Mouse (Mus musculus): ENCODE measurements around the gene Neu2. TPM values are rescaled to one million over a fixed set of nuclear protein-coding genes. Genes with fewer than 3 reads are reported as not detected.

Gene Neu2
- polyA plus RNA-seq, 1 experiment from 2014 or later = not detected

GRCm38 (mm10) chr1:87508591-87509560 lies 813 bp upstream of the Neu2 start:
- H3K27me3 ChIP-seq (replicated peaks; ENCODE audit: low read depth, poor library complexity, severe bottlenecking) = peaks cover 60% of the 10 kb centered on the region
- H3K27ac ChIP-seq (replicated peaks) = no peak overlapping the region
- H3K9me3 ChIP-seq = no peaks in the 10 kb centered on the region
- H3K4me3 ChIP-seq = peak overlapping the region; percentile 81
- peaks cover 22% of the 10 kb centered on the region for H3K4me1 ChIP-seq
- no peaks in the 10 kb centered on the region for H3K36me3 ChIP-seq (replicated peaks)
- DNase-seq (ENCODE audit: low spot score) = peak; percentile 26
- whole genome bisulfite sequencing = 21% methylated on average over 26 of the region's 26 CpGs

GRCm38 (mm10) chr1:87510166-87510691 lies 540 bp downstream of the Neu2 start:
- H3K9me3 ChIP-seq = no peaks in the 10 kb centered on the region
- peaks cover 16% of the 10 kb centered on the region for H3K4me1 ChIP-seq
- WGBS = under 1% methylated on average over 60 of the region's 61 CpGs
- DNase-seq (ENCODE audit: low spot score) = peak; percentile 74
- H3K36me3 ChIP-seq (replicated peaks) = no peaks in the 10 kb centered on the region
- peaks cover 60% of the 10 kb centered on the region for H3K27me3 ChIP-seq (replicated peaks; ENCODE audit: low read depth, poor library complexity, severe bottlenecking)
- peak overlapping the region; percentile 81 for H3K4me3 ChIP-seq
- peak overlapping the region; percentile 75; the same call in 1 of the 2 replicates for H3K27ac ChIP-seq (replicated peaks)

- peaks cover 16% of the 10 kb centered on the region for H3K4me1 ChIP-seq
- peaks cover 60% of the 10 kb centered on the region for H3K27me3 ChIP-seq (replicated peaks; ENCODE audit: low read depth, poor library complexity, severe bottlenecking)
- 21% methylated on average over 5 of the region's 5 CpGs for WGBS
- peak overlapping the region; percentile 81 for H3K4me3 ChIP-seq
- H3K27ac ChIP-seq (replicated peaks) = no peak overlapping the region
- no peaks in the 10 kb centered on the region for H3K9me3 ChIP-seq
- DNase-seq (ENCODE audit: low spot score) = no peak
- no peaks in the 10 kb centered on the region for H3K36me3 ChIP-seq (replicated peaks)
These were observed 1.2 kb downstream of the Neu2 start for GRCm38 (mm10) chr1:87510845-87511244.

DNA sequence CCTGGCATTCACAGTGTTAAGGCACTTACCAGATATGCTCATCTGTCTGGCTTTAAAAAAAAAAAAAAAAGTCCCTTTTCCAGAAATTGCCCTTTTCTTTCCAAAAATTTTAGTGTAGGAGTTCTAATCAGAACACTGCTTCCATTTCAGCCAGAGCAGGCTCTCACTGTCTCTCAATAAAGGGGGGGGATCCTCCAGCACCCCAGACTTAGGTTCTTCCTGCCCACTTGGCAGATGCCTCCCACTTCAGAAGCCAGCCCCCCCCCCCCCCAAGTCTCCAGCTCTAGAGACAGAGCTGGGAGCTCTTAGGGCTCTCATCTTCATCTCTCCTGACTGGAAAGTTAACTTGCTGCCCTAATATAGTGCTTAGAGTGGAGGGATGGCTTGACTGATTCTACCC lies 10.8 kb downstream of the Neu2 start:
- DNase-seq (ENCODE audit: low spot score) = no peak
- H3K27ac ChIP-seq (replicated peaks) = no peak overlapping the region

GRCm38 (mm10) chr1:87521523-87521922 lies 11.8 kb downstream of the Neu2 start:
- peaks cover 4% of the 10 kb centered on the region; the same call in 1 of the 2 replicates for H3K27me3 ChIP-seq (replicated peaks; ENCODE audit: low read depth, poor library complexity, severe bottlenecking)
- H3K4me3 ChIP-seq = no peak overlapping the region
- H3K4me1 ChIP-seq = no peaks in the 10 kb centered on the region
- H3K36me3 ChIP-seq (replicated peaks) = no peaks in the 10 kb centered on the region
- DNase-seq (ENCODE audit: low spot score) = no peak
- no peak overlapping the region for H3K27ac ChIP-seq (replicated peaks)
- 62% methylated on average over 1 of the region's 1 CpGs for WGBS
- H3K9me3 ChIP-seq = no peaks in the 10 kb centered on the region

More for the DNA sequence above, 10.8 kb downstream of the Neu2 start:
- H3K4me3 ChIP-seq = no peak overlapping the region
- no peaks in the 10 kb centered on the region for H3K36me3 ChIP-seq (replicated peaks)
- no peaks in the 10 kb centered on the region for H3K9me3 ChIP-seq
- peaks cover 4% of the 10 kb centered on the region; the same call in 1 of the 2 replicates for H3K27me3 ChIP-seq (replicated peaks; ENCODE audit: low read depth, poor library complexity, severe bottlenecking)
- no peaks in the 10 kb centered on the region for H3K4me1 ChIP-seq

GRCm38 (mm10) chr1:87525041-87525440 lies 15.4 kb downstream of the Neu2 start:
- Histone ChIP-seq H3K4me3 (no peak overlapping the region), H3K27ac (replicated peaks) (no peak overlapping the region), H3K4me1 (no peaks in the 10 kb centered on the region), H3K36me3 (replicated peaks) (no peaks in the 10 kb centered on the region), H3K27me3 (replicated peaks; ENCODE audit: low read depth, poor library complexity, severe bottlenecking) (peaks cover 4% of the 10 kb centered on the region; the same call in 1 of the 2 replicates), H3K9me3 (no peaks in the 10 kb centered on the region)
- 88% methylated on average over 7 of the region's 7 CpGs for WGBS
- no peak for DNase-seq (ENCODE audit: low spot score)

DNA sequence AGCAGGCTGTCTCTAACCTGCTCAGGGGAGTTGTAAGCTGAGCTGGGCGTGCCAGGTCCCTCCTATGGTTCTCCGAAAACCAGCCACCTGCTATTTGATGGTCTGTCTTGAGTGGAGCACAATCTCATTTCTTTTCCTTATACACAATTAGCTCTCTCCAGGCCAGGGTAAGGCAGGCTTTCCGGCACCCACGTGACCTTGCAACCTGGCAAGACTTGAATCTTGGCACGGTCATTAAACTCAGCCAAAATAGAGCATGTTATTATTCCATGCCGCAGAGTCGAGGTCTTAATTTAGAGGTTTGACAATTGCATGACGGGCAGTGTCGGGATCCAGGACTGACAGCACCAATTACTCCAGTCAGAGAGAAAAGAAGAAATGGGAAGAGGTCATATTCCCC lies 17.5 kb downstream of the Neu2 start:
- H3K4me3 ChIP-seq = no peak overlapping the region
- WGBS = 75% methylated on average over 9 of the region's 9 CpGs
- no peaks in the 10 kb centered on the region for H3K9me3 ChIP-seq
- H3K27me3 ChIP-seq (replicated peaks; ENCODE audit: low read depth, poor library complexity, severe bottlenecking) = no peaks in the 10 kb centered on the region
- DNase-seq (ENCODE audit: low spot score) = no peak
- no peaks in the 10 kb centered on the region for H3K36me3 ChIP-seq (replicated peaks)
- H3K4me1 ChIP-seq = no peaks in the 10 kb centered on the region
- H3K27ac ChIP-seq (replicated peaks) = no peak overlapping the region

GRCm38 (mm10) chr1:87532346-87532745 lies 22.7 kb downstream of the Neu2 start:
- 85% methylated on average over 4 of the region's 4 CpGs for WGBS
- Histone ChIP-seq H3K4me3 (no peak overlapping the region), H3K36me3 (replicated peaks) (no peaks in the 10 kb centered on the region), H3K27me3 (replicated peaks; ENCODE audit: low read depth, poor library complexity, severe bottlenecking) (no peaks in the 10 kb centered on the region), H3K4me1 (no peaks in the 10 kb centered on the region), H3K9me3 (no peaks in the 10 kb centered on the region), H3K27ac (replicated peaks) (no peak overlapping the region)
- no peak for DNase-seq (ENCODE audit: low spot score)

DNA sequence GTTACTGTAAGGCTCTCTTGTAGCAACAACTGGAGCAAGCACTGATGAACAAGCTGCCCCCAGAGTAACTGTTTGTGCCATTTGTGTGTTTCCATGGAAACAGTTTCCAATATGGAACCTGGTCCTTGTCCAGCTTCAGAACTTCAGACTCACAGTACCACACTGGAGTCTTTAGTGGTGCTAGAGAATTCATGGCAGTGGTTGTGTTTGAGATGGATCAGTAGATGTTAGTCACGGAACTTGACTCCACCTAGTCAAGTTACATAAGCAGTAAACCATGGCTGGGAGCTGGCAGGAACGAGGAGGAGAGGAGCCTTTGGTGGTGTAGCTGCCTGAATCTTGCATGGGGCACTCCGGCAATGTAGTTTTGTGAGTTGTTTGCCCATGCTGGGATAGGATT lies 24.4 kb downstream of the Neu2 start:
- Histone ChIP-seq H3K27me3 (replicated peaks; ENCODE audit: low read depth, poor library complexity, severe bottlenecking) (no peaks in the 10 kb centered on the region), H3K4me1 (no peaks in the 10 kb centered on the region), H3K27ac (replicated peaks) (no peak overlapping the region), H3K4me3 (no peak overlapping the region), H3K9me3 (no peaks in the 10 kb centered on the region), H3K36me3 (replicated peaks) (no peaks in the 10 kb centered on the region)
- DNase-seq (ENCODE audit: low spot score) = no peak
- 77% methylated on average over 3 of the region's 3 CpGs for WGBS

GRCm38 (mm10) chr1:87537008-87537407 lies 27.3 kb downstream of the Neu2 start:
- no peaks in the 10 kb centered on the region for H3K36me3 ChIP-seq (replicated peaks)
- H3K9me3 ChIP-seq = no peaks in the 10 kb centered on the region
- no peaks in the 10 kb centered on the region for H3K4me1 ChIP-seq
- no peak overlapping the region for H3K4me3 ChIP-seq
- no peak overlapping the region for H3K27ac ChIP-seq (replicated peaks)
- WGBS = 93% methylated on average over 1 of the region's 1 CpGs
- no peaks in the 10 kb centered on the region for H3K27me3 ChIP-seq (replicated peaks; ENCODE audit: low read depth, poor library complexity, severe bottlenecking)
- no peak for DNase-seq (ENCODE audit: low spot score)

- no peak overlapping the region for H3K27ac ChIP-seq (replicated peaks)
- no peaks in the 10 kb centered on the region for H3K27me3 ChIP-seq (replicated peaks; ENCODE audit: low read depth, poor library complexity, severe bottlenecking)
- no peak for DNase-seq (ENCODE audit: low spot score)
- H3K4me3 ChIP-seq = no peak overlapping the region
- no peaks in the 10 kb centered on the region for H3K9me3 ChIP-seq
- 35% methylated on average over 7 of the region's 7 CpGs for WGBS
- no peaks in the 10 kb centered on the region for H3K36me3 ChIP-seq (replicated peaks)
- peaks cover 11% of the 10 kb centered on the region for H3K4me1 ChIP-seq
These were observed 31.9 kb downstream of the Neu2 start for GRCm38 (mm10) chr1:87541614-87542013.

DNA sequence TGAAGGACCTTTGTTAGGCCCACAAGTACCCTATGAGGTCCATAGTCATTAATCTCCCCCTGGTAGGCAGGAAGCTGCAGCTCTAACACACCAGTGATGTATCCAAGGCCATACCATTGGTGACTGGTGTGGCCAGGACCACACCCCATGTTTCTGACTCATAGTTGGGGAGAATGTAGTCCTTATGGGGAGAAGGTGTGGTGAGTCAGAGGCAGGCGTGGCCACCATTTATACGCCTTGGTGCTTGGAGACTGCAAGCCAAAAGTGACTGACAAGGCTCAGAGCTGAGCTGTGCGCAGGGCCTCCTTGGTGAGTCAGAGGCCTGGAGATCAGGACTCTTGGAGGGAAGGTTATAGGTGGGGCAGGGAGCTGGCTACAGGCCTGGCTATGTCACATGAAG lies 41.3 kb downstream of the Neu2 start:
- Histone ChIP-seq H3K36me3 (replicated peaks) (no peaks in the 10 kb centered on the region), H3K9me3 (no peaks in the 10 kb centered on the region), H3K4me3 (no peak overlapping the region), H3K27ac (replicated peaks) (no peak overlapping the region), H3K27me3 (replicated peaks; ENCODE audit: low read depth, poor library complexity, severe bottlenecking) (no peaks in the 10 kb centered on the region), H3K4me1 (peaks cover 13% of the 10 kb centered on the region)
- no peak for DNase-seq (ENCODE audit: low spot score)
- WGBS = 93% methylated on average over 3 of the region's 3 CpGs

DNA sequence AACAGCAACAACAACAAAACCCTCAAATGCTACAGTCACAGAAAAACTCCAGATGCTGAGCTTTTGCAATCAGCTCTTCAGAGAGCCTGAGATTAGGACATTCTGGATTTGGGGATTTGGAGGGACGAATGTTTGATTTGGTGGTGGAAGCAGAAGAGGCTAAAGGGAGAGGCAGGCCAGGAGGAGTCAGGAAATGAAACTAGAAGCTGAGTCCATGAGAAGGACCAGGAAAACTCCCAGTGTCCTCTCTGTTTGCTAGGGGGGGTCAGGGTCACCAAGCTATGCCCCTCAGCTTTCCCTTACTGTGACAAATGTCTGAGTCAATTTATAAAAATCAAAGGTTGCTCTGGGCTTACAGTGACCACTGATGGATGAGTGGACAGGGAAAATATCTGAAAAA lies 43.9 kb downstream of the Neu2 start:
- no peak for DNase-seq (ENCODE audit: low spot score)
- WGBS = 75% methylated on average over 1 of the region's 1 CpGs
- Histone ChIP-seq H3K27ac (replicated peaks) (no peak overlapping the region), H3K4me1 (peaks cover 6% of the 10 kb centered on the region), H3K27me3 (replicated peaks; ENCODE audit: low read depth, poor library complexity, severe bottlenecking) (no peaks in the 10 kb centered on the region), H3K4me3 (no peak overlapping the region), H3K36me3 (replicated peaks) (no peaks in the 10 kb centered on the region), H3K9me3 (no peaks in the 10 kb centered on the region)

All from embryonic facial prominence, embryonic 10.5 days (tissue).